Mouse (Mus musculus) hindbrain, embryonic 14.5 days (tissue): ENCODE data around the gene Arl2bp. TPM values are rescaled to one million over a fixed set of nuclear protein-coding genes. Genes with fewer than 3 reads are reported as not detected.

Experiments
- ATAC-seq: fragments of 200-750 bp; cut with Nextera tagmentation; 2 replicates; pipeline ENCODE4 v1.8.0; 2017; ENCODE audit warnings: moderate number of reproducible peaks, mild to moderate bottlenecking, moderate TSS enrichment, moderate library complexity; ENCODE audit not compliant: low FRiP score
- DNase-seq: peaks from one replicate; pipeline ENCODE4 v3.0.0-alpha.2; 2015; ENCODE audit warnings: low spot score
- H3K27ac ChIP-seq: fragments of 300-500 bp; sonication (generic); 2 replicates; pipeline ENCODE4 v1.5.1; 2014; ENCODE audit warnings: mild to moderate bottlenecking, moderate library complexity
- H3K27me3 ChIP-seq: fragments of 300-500 bp; sonication (generic); 2 replicates; pipeline ENCODE4 v1.6.1; 2014; ENCODE audit warnings: mild to moderate bottlenecking, low read length, mixed read lengths; ENCODE audit not compliant: control insufficient read depth, insufficient read depth
- H3K36me3 ChIP-seq: fragments of 300-500 bp; sonication (generic); replicated peaks from 2 replicates; pipeline ENCODE4 v1.6.1; 2014; ENCODE audit not compliant: control insufficient read depth, insufficient read depth
- H3K4me1 ChIP-seq: fragments of 300-500 bp; sonication (generic); replicated peaks from 2 replicates; pipeline ENCODE4 v1.6.1; 2014; ENCODE audit warnings: antibody characterized with exemption, low read length, mixed read lengths; ENCODE audit not compliant: control insufficient read depth, insufficient read depth
- H3K4me2 ChIP-seq: fragments of 300-500 bp; sonication (generic); replicated peaks from 2 replicates; pipeline ENCODE4 v1.6.1; 2014; ENCODE audit warnings: mild to moderate bottlenecking, moderate library complexity
- H3K4me3 ChIP-seq: fragments of 300-500 bp; sonication (generic); replicated peaks from 2 replicates; pipeline ENCODE4 v1.5.1; 2014; ENCODE audit warnings: mild to moderate bottlenecking, low read length
- H3K9ac ChIP-seq: fragments of 300-500 bp; sonication (generic); 2 replicates; pipeline ENCODE4 v1.6.1; 2014
- H3K9me3 ChIP-seq: fragments of 300-500 bp; sonication (generic); 2 replicates; pipeline ENCODE4 v1.6.1; 2016; ENCODE audit warnings: low read length; ENCODE audit not compliant: control insufficient read depth
- WGBS: fragments of 180-500 bp; shearing (Covaris S2); extraction: QIAGEN DNeasy Blood & Tissue Kit; methylation state at CpG from one replicate; pipeline ENCODE4 v1.1.7; 2014; 5-methylcytosine and 5-hydroxymethylcytosine counted together
- polyA plus RNA-seq: library from polyadenylated mRNA; unstranded; fragments of >200 nt; fragmentation: Nextera tagmentation; extraction: Ambion mirVana; gene quantifications from 2 replicates; pipeline ENCODE4 v1.2.1, GENCODE M21; 2014

Gene Arl2bp
- polyA plus RNA-seq, 1 experiment from 2014 or later: 88.2 TPM

DNA sequence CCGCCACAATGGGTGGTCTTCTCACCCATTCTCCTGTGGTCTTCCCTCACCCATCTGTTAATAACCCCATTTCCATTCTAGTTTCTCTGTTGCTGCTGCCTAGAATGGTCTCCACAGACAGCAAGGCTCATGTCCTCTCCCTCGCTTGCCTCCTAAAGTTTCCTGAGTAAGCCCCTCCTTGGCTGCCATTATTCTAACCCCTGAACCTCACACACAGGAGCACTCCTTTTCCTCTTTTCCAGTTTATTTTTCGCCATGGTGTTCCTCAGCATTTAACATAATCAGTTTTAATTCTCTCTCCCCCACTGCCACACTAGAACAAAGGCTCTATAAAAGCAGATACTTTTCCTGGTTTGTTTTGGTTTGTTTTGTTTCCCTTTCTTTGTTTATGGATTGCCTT lies 13.4 kb upstream of the Arl2bp start:
- Histone ChIP-seq H3K36me3 (peaks cover 92% of the 10 kb centered on the region), H3K9ac (no peak overlapping the region), H3K27ac (no peak overlapping the region), H3K4me1 (no peaks in the 10 kb centered on the region), H3K4me2 (no peak overlapping the region), H3K27me3 (no peaks in the 10 kb centered on the region), H3K4me3 (no peak overlapping the region), H3K9me3 (no peaks in the 10 kb centered on the region)
- 99% methylated on average over 3 of the region's 3 CpGs for WGBS
- no peak for ATAC-seq
- no peak for DNase-seq

DNA sequence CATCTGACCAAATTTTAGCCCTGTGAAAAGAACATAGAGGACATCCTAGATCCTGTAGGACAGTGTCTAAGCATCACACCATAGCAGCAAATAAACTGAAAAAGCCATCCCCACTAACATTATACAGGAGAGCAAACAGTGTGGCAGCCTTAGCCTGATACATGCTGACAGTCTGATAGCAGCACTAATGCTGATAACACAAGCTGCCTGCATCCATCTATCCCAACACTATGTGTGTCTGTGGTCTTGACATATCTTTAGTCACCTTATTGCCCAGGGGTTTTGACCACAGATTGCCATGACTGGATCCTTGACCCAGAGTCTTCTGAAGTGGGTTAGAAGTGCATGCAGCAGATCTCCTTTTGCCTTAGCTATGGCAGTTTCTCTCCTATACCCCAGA lies 11.4 kb upstream of the Arl2bp start:
- peaks cover 89% of the 10 kb centered on the region for H3K36me3 ChIP-seq
- no peaks in the 10 kb centered on the region for H3K4me1 ChIP-seq
- H3K4me2 ChIP-seq: no peak overlapping the region
- DNase-seq (no peak), ATAC-seq (no peak)
- no peaks in the 10 kb centered on the region for H3K9me3 ChIP-seq
- no peak overlapping the region for H3K4me3 ChIP-seq
- H3K27me3 ChIP-seq: no peaks in the 10 kb centered on the region
- no peak overlapping the region for H3K9ac ChIP-seq
- H3K27ac ChIP-seq: no peak overlapping the region

DNA sequence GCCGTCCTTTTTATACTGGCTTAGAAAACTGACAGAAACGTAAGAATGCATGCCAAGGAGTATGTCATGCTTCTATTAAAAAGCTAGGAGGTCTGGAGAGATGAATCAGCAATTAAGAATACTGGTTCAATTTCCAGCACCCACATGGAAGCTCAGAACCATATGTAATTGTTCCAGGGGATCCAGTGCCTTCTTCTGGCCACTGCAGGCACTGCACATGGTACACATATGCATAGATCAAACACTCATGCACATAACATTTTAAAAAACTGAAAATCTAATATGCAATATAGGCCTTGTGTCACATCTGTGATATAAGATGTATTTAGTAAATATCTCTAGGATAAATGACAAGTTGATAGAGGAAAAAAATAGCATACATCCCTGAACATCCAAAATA lies 8.4 kb upstream of the Arl2bp start:
- Histone ChIP-seq H3K4me3 (no peak overlapping the region), H3K27me3 (no peaks in the 10 kb centered on the region), H3K27ac (no peak overlapping the region), H3K9me3 (no peaks in the 10 kb centered on the region), H3K4me2 (no peak overlapping the region), H3K9ac (no peak overlapping the region), H3K4me1 (no peaks in the 10 kb centered on the region), H3K36me3 (peaks cover 72% of the 10 kb centered on the region)
- DNase-seq: no peak
- WGBS: 94% methylated on average over 2 of the region's 2 CpGs
- ATAC-seq: no peak

DNA sequence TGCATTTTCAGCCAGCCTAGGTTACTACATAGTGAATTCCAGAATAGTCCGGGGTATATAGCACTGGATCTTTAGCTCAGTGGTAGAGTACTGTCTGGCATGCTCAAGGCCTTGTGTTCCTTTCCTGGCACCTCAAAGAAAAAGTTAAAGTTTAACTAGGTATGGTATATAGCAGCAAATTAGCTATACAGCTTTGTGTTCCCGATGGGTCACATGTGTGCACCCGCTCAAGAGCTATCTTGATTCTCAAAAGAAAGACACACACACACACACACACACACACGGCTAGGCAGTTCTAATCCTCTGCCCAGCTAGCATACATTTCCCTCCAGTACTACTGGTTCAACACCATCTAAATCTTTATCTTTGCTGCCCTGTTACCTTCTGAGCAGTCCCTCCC lies 6.0 kb upstream of the Arl2bp start:
- DNase-seq (no peak), ATAC-seq (no peak)
- 83% methylated on average over 4 of the region's 4 CpGs for WGBS
- Histone ChIP-seq H3K9ac (no peak overlapping the region), H3K4me2 (no peak overlapping the region), H3K27ac (no peak overlapping the region), H3K9me3 (no peaks in the 10 kb centered on the region), H3K4me3 (no peak overlapping the region), H3K36me3 (peaks cover 49% of the 10 kb centered on the region), H3K4me1 (0 out of 2 replicates have a peak, but pooled peaks cover under 1% of the 10 kb centered on the region), H3K27me3 (no peaks in the 10 kb centered on the region)

DNA sequence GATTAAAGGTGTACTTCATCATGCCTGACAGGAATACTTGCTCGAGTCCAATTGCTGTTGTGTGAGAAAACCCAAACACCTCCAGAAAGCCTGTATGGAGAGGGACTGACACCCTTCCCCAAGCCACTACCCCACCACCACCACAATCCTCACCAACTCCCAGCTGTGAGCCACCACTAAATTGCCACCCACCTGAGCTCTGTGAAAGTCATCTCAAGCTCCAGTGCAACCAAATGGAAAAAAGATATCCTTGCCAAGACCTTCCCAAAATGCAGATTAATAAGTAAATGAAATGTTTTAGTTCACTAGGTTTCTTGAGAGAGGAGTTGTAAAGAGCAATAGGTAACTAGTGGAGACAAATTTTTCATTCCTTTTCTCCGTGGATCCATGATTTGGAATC lies 1.7 kb upstream of the Arl2bp start:
- Histone ChIP-seq H3K4me3 (no peak overlapping the region), H3K9ac (no peak overlapping the region), H3K36me3 (peaks cover 28% of the 10 kb centered on the region), H3K4me2 (no peak overlapping the region), H3K4me1 (peaks cover 19% of the 10 kb centered on the region), H3K27me3 (no peaks in the 10 kb centered on the region), H3K27ac (no peak overlapping the region), H3K9me3 (no peaks in the 10 kb centered on the region)
- no peak for ATAC-seq
- WGBS: 81% methylated on average over 2 of the region's 2 CpGs
- DNase-seq: no peak

DNA sequence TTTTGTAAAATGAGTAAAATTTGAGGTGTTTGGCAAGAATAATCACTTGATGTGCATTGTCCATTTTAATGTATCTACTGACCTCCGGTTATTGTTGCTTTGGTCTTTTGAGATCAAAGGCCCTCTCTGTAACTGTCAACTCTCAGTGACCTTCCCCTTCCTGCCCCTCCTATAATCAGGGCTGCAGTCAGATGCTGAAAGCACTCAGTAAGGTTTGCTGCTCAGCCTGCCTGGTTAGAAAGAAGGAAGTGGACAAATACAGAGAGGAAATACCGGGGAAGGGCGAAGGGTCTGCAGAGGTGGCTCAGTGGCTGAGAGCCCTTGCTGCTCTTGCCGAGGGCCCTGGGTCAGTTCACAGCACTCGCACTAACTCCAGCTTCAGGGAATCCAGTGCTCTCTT lies 8.0 kb downstream of the Arl2bp start:
- 90% methylated on average over 5 of the region's 5 CpGs for WGBS
- peaks cover 59% of the 10 kb centered on the region for H3K36me3 ChIP-seq
- no peak overlapping the region for H3K4me2 ChIP-seq
- no peaks in the 10 kb centered on the region for H3K27me3 ChIP-seq
- no peak overlapping the region for H3K4me3 ChIP-seq
- no peak overlapping the region for H3K27ac ChIP-seq
- H3K9ac ChIP-seq: no peak overlapping the region
- no peaks in the 10 kb centered on the region for H3K9me3 ChIP-seq
- H3K4me1 ChIP-seq: no peaks in the 10 kb centered on the region
- no peak for ATAC-seq
- DNase-seq: no peak

DNA sequence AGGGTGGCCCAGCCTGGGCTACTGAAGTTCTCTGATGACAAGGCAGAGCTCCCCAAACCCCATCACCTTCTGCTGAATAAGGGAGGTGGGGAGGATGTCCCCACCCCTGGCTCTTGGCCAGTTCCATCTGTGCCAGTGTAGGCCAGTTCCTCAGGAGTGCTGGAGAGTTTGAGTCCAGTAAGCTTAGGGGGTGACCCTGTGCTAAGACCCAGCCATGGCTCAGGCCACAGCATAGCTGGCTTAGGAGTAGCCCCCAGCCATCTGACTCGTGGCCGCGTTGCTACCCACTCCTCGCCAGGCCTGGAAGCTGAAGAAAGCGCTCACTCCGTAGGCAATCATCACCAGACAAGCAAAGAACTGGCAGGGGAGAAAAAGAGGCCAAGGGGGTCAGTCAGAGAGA lies 9.5 kb downstream of the Arl2bp start:
- H3K9ac ChIP-seq: no peak overlapping the region
- no peak for DNase-seq
- H3K27ac ChIP-seq: no peak overlapping the region
- H3K4me3 ChIP-seq: no peak overlapping the region
- 84% methylated on average over 6 of the region's 6 CpGs for WGBS
- ATAC-seq: no peak
- H3K4me2 ChIP-seq: no peak overlapping the region
- no peaks in the 10 kb centered on the region for H3K4me1 ChIP-seq
- no peaks in the 10 kb centered on the region for H3K27me3 ChIP-seq
- H3K36me3 ChIP-seq: peaks cover 45% of the 10 kb centered on the region
- H3K9me3 ChIP-seq: no peaks in the 10 kb centered on the region

DNA sequence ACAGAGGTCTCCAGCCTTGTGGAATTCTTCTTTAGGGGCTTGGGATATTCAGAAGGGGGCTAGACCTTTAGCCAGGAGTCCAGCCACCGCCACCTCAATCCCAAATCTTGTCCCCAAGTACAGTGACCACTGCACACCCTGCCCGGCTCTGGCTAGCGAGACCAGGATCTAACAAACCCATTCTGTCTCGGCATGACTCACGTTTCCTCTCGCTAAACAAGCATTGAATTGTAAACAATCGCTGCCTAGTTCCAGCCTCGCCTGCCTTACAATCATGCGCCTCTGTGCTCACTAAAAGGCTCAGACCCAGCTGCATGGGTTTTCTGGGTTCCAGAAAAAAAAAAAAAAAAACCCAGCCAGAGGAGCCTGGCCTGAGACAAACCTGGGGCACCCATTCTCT lies 12.2 kb downstream of the Arl2bp start:
- Histone ChIP-seq H3K27ac (peak overlapping the region; percentile 46; the same call in 1 of the 2 replicates), H3K27me3 (no peaks in the 10 kb centered on the region), H3K4me1 (no peaks in the 10 kb centered on the region), H3K4me3 (no peak overlapping the region), H3K9me3 (no peaks in the 10 kb centered on the region), H3K4me2 (no peak overlapping the region), H3K36me3 (peaks cover 19% of the 10 kb centered on the region), H3K9ac (no peak overlapping the region)
- DNase-seq (no peak), ATAC-seq (no peak)
- 43% methylated on average over 9 of the region's 9 CpGs for WGBS

DNA sequence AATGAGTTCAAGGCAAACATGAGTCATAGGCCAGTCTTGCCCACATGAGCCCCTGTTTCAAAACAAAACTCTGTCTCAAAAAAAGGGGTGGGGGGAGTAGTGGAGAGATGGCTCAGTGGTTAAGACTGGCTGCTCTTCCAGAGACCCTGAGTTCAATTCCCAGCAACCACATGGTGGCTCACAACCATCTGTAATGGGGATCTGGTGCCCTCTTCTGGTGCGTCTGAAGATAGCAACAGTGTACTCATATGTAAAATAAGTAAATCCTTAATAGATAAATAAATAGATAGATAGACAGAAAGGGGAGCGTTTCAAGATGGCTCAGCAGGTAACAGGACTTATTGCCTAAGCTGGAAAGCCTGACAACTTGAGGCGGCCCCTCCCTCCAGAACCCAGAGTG lies 14.0 kb downstream of the Arl2bp start:
- DNase-seq: no peak
- ATAC-seq: no peak
- H3K9me3 ChIP-seq: no peaks in the 10 kb centered on the region
- no peak overlapping the region for H3K9ac ChIP-seq
- peaks cover 1% of the 10 kb centered on the region; the same call in 1 of the 2 replicates for H3K36me3 ChIP-seq
- 86% methylated on average over 3 of the region's 3 CpGs for WGBS
- H3K4me2 ChIP-seq: no peak overlapping the region
- H3K27ac ChIP-seq: no peak overlapping the region
- H3K4me3 ChIP-seq: no peak overlapping the region
- H3K4me1 ChIP-seq: no peaks in the 10 kb centered on the region
- H3K27me3 ChIP-seq: no peaks in the 10 kb centered on the region

DNA sequence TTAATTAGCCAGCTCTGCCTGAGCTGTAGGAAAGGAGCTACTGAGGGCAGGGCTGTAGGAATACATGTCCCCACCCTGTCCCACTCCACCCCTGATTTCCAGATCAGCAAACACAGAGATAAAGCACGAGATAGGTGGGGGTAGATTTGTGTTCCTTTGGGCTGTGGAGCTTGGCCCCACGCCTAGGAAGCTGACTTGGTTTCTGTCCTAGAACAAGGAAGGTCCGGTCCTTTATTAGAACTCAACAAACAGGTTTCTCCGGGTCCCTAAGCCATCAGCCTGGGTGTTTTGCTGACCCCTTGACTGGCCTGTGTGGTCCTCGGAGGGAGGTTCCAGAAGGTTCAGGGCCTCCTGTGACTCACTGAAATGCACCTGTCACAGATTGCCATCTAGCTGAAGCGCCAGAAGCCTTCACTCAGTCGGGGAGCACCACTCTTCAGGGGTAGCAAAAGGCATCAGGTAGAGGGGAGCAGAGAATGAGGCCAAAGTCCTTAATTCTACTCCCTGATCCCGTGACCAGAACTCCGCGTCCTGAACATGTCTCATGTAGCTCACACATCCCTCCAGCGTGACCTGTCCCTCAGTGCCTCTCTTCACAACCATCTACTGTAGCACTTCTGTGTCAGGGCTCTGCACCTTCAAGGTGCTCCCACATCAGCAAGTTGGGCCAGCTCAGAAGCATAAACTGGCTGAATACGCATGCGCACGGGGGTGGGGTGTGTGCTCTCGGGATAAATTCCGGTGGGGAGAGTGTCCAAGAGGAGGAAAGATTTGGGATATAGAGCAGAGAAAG lies 16.5 kb downstream of the Arl2bp start:
- DNase-seq: no peak
- Histone ChIP-seq H3K4me3 (no peak overlapping the region), H3K9ac (no peak overlapping the region), H3K36me3 (no peaks in the 10 kb centered on the region), H3K27ac (no peak overlapping the region), H3K4me2 (no peak overlapping the region), H3K4me1 (no peaks in the 10 kb centered on the region), H3K27me3 (no peaks in the 10 kb centered on the region), H3K9me3 (no peaks in the 10 kb centered on the region)
- WGBS: 87% methylated on average over 16 of the region's 16 CpGs
- ATAC-seq: no peak
